In genomic region chr10:67025573-67026236, GRCm38 (mm10) we compare ENCODE assay signal across 8 mouse cellular contexts.
DNase-seq lines count a peak whose midpoint lies in the region; ATAC-seq lines count a peak whose summit lies in the region.

No protein-coding gene starts in this region.

- peaks cover 12% of the 10 kb centered on the region for H3K4me1 ChIP-seq in embryonic facial prominence, embryonic 15.5 days
- H3K4me1 ChIP-seq in heart, embryonic 14.5 days (ENCODE audit: control insufficient read depth in 2 of 2, insufficient read depth in 2 of 2, low read length in 2 of 2) = peaks cover 5 to 19% of the 10 kb centered on the region in 2 experiments
- peaks cover 18% of the 10 kb centered on the region for H3K4me1 ChIP-seq in liver, embryonic 15.5 days (replicated peaks)
- 0 out of 2 replicates have a peak, but pooled peaks cover 2% of the 10 kb centered on the region for H3K4me1 ChIP-seq in neural tube, embryonic 14.5 days (ENCODE audit: control insufficient read depth, insufficient read depth, low read length)

- no peak overlapping the region for H3K9ac ChIP-seq in embryonic facial prominence, embryonic 15.5 days
- H3K9ac ChIP-seq in heart, embryonic 14.5 days (ENCODE audit: low read length) = no peak overlapping the region
- H3K9ac ChIP-seq in liver, embryonic 15.5 days = no peak overlapping the region
- no peak overlapping the region for H3K9ac ChIP-seq in neural tube, embryonic 14.5 days (replicated peaks; ENCODE audit: low read depth, low read length)

- H3K36me3 ChIP-seq in embryonic facial prominence, embryonic 15.5 days = peaks cover 14% of the 10 kb centered on the region; the same call in 1 of the 2 replicates
- peaks cover 32% of the 10 kb centered on the region for H3K36me3 ChIP-seq in heart, embryonic 14.5 days (ENCODE audit: control insufficient read depth, insufficient read depth, low read length)
- no peaks in the 10 kb centered on the region for H3K36me3 ChIP-seq in liver, embryonic 15.5 days (replicated peaks)
- no peaks in the 10 kb centered on the region for H3K36me3 ChIP-seq in neural tube, embryonic 14.5 days (ENCODE audit: control insufficient read depth, insufficient read depth, low read length)

- no peaks in the 10 kb centered on the region for H3K27me3 ChIP-seq in embryonic facial prominence, embryonic 15.5 days
- H3K27me3 ChIP-seq in heart, embryonic 14.5 days (ENCODE audit: control insufficient read depth, insufficient read depth, low read length) = no peaks in the 10 kb centered on the region
- H3K27me3 ChIP-seq in liver, embryonic 15.5 days = no peaks in the 10 kb centered on the region
- no peaks in the 10 kb centered on the region for H3K27me3 ChIP-seq in neural tube, embryonic 14.5 days (ENCODE audit: control insufficient read depth, insufficient read depth, low read length)

- H3K4me2 ChIP-seq in embryonic facial prominence, embryonic 15.5 days (replicated peaks) = no peak overlapping the region
- H3K4me2 ChIP-seq in heart, embryonic 14.5 days (ENCODE audit: low read length) = no peak overlapping the region
- H3K4me2 ChIP-seq in liver, embryonic 15.5 days = peak overlapping the region; percentile 15; the same call in 1 of the 2 replicates
- no peak overlapping the region for H3K4me2 ChIP-seq in neural tube, embryonic 14.5 days (ENCODE audit: low read depth, low read length)

- H3K4me3 ChIP-seq in embryonic facial prominence, embryonic 15.5 days (replicated peaks) = no peak overlapping the region
- H3K4me3 ChIP-seq in heart, embryonic 14.5 days (ENCODE audit: control insufficient read depth in 1 of 2, insufficient read depth in 1 of 2, low read depth in 1 of 2, low read length in 2 of 2) = no peak overlapping the region
- no peak overlapping the region for H3K4me3 ChIP-seq in liver, embryonic 15.5 days (replicated peaks)
- H3K4me3 ChIP-seq in neural tube, embryonic 14.5 days (ENCODE audit: low read depth, low read length) = no peak overlapping the region

- H3K9me3 ChIP-seq in embryonic facial prominence, embryonic 15.5 days (replicated peaks) = no peaks in the 10 kb centered on the region
- H3K9me3 ChIP-seq in heart, embryonic 14.5 days (ENCODE audit: control insufficient read depth, low read length) = no peaks in the 10 kb centered on the region
- no peaks in the 10 kb centered on the region for H3K9me3 ChIP-seq in liver, embryonic 15.5 days (replicated peaks)
- H3K9me3 ChIP-seq in neural tube, embryonic 14.5 days (ENCODE audit: control insufficient read depth, low read length) = no peaks in the 10 kb centered on the region

- H3K27ac ChIP-seq in embryonic facial prominence, embryonic 15.5 days (replicated peaks) = peak overlapping the region; percentile 65
- H3K27ac ChIP-seq in heart, embryonic 14.5 days (replicated peaks in 1 of 2; ENCODE audit: control insufficient read depth in 1 of 2, insufficient read depth in 1 of 2, low read depth in 2 of 2, low read length in 2 of 2) = peak overlapping the region in 1 of 2 experiments; percentile 61; a peak in 2 of 4 replicates
- peak overlapping the region; percentile 81 for H3K27ac ChIP-seq in liver, embryonic 15.5 days (replicated peaks)
- peak overlapping the region; percentile 7 for H3K27ac ChIP-seq in neural tube, embryonic 14.5 days (ENCODE audit: low read depth, low read length)

- 53% methylated on average over 10 of the region's 10 CpGs for WGBS in embryonic facial prominence, embryonic 15.5 days
- WGBS in heart, embryonic 14.5 days = 51% methylated on average over 10 of the region's 10 CpGs
- WGBS in liver, embryonic 15.5 days (ENCODE audit: insufficient replicate concordance) = 20% methylated on average over 10 of the region's 10 CpGs
- WGBS in neural tube, embryonic 14.5 days = 25% methylated on average over 10 of the region's 10 CpGs

- DNase-seq in spleen, postnatal 4 days (ENCODE audit: low spot score in 2 of 2) = peak; percentile 48 to 67
- no peak for DNase-seq in spleen, adult 18-20 months
- peak; percentile 86 for DNase-seq in kidney, postnatal 10 days
- no peak for DNase-seq in retina, postnatal 1 day

- ATAC-seq in embryonic facial prominence, embryonic 15.5 days (ENCODE audit: insufficient number of reproducible peaks, low FRiP score, low TSS enrichment, low read depth) = peak; percentile 75
- peak; percentile 70 for ATAC-seq in heart, embryonic 14.5 days (ENCODE audit: insufficient number of reproducible peaks, insufficient read depth, low FRiP score, low read depth)
- ATAC-seq in liver, embryonic 15.5 days (ENCODE audit: insufficient read depth) = peak; percentile 80
- ATAC-seq in neural tube, embryonic 14.5 days (ENCODE audit: low read depth) = peak; percentile 78

Comparison
In these comparisons a context has a peak if more than half of its experiments do, and no peak if none do; other contexts are left out.
1. DNase-seq: peak in spleen, postnatal 4 days (2 of 2) and kidney, postnatal 10 days (single experiment); none in spleen, adult 18-20 months (0 of 2) and retina, postnatal 1 day (single experiment).
2. Peak in every context shown above with its lines, with median percentiles within 50 percentile points of each other: ATAC-seq.